Mouse (Mus musculus) liver, postnatal 0 days (tissue): ENCODE data around the gene Cables2.

Source experiments
- CTCF ChIP-seq: sonication (generic); IDR thresholded peaks from 2 replicates; pipeline ENCODE4 v1.5.1; 2016; ENCODE audit warnings: antibody characterized with exemption, low read depth
- EP300 ChIP-seq: IDR thresholded peaks from 2 replicates; pipeline ENCODE4 v1.6.1; 2016; ENCODE audit warnings: antibody characterized with exemption, low read depth, mild to moderate bottlenecking

GRCm38 (mm10) chr2:180227262-180228059 lies 45.8 kb downstream of the Cables2 start:
- TF ChIP-seq CTCF (peak; percentile 85), EP300 (no peak)
